Mouse (Mus musculus): ENCODE data around the gene Gpcpd1.

GRCm38 (mm10) chr2:132578059-132578458, 9.5 kb downstream of the Gpcpd1 start:
- TF ChIP-seq POLR2A (IDR thresholded peaks at IDR 0.05; ENCODE audit: control insufficient read depth, low read depth, low read length): peak; percentile 81
- TF ChIP-seq CTCF (IDR thresholded peaks at IDR 0.05; ENCODE audit: control insufficient read depth, insufficient read depth, insufficient replicate concordance, low read depth, low read length): no peak

All from testis, adult 2 months (tissue).